Mouse (Mus musculus): Measurements from ENCODE around the gene Olfr1247.
"Not testable (repeated sequence)": the region's sequence is repeated elsewhere in the genome, so short reads cannot be mapped to it uniquely, and the experiment has no call there.

Olfr1247 gene

GRCm38 (mm10) chr2:89614030-89614429, at the start of gene Olfr1247:
Gene Olfr1247, minus strand, starts transcription at chr2:89614130.
- no peak for DNase-seq (ENCODE audit: low read depth)

DNA sequence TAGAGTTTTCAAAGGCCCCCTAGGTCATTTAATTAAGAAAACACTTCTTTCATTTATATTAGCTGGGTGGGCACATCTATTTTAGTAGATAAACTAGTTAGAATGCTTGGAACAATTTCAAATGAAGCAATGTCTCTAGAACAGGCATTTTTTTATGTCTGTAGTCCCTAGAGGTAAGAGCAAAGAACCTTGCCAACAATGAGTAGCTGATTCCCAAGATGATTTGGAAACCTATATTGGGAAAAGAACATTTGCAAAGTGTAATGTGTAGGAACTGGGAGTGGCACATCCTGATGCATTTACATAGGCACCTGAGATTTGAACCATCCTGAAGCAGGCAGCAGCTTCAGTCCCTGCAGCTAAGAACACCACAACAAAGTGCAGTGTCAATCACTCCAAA, 47.4 kb upstream of the Olfr1247 start, which contains the start of gene Olfr1250:
Olfr1250 (minus strand) TSS at position 101 of the 400 bp plus-strand sequence.
- DNase-seq (ENCODE audit: low read depth), result no peak

DNA sequence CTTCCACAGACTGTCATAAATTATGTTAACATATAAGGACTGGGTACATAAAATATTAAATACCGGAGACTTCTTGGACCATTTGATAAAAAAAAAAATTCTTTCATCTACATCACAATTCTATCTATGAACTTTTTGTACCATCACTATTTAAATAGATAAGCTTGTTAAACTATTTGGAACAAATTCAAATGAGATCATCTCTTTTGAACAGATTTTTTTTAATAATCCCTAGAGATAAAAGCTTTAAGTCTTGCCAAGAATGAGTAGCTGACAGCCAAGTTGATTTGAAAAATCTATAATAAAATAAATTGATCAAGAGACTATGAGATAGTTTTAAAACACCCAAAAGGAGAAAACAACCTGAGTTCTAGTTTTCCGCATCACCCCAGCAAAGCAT, 21.0 kb upstream of the Olfr1247 start, which contains the start of gene Olfr1249:
Olfr1249 (minus strand) TSS at position 101 of the 400 bp plus-strand sequence.
- DNase-seq (ENCODE audit: low read depth), result no peak

DNA sequence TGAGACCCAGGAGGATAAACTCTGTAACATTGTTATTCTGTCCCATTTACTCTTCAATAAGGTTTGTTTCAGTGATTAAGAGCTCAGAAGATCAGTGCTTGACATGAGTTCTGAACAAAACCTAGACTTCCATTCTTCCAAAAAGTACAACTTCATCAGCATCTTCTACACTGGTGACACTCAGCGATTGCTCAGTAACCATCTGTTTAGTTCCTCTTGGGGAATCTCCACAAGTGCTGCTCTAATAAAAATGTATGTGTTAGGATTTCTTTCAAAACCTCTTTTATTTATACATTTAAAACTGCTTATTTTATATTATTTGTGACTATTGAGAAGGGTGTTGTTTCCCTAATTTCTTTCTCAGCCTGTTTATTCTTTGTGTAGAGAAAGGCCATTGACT, 4.2 kb upstream of the Olfr1247 start, which contains the start of gene Olfr1248:
Olfr1248 (minus strand) TSS at position 101 of the 400 bp plus-strand sequence.
- DNase-seq (ENCODE audit: low read depth), result not testable (repeated sequence)

DNA sequence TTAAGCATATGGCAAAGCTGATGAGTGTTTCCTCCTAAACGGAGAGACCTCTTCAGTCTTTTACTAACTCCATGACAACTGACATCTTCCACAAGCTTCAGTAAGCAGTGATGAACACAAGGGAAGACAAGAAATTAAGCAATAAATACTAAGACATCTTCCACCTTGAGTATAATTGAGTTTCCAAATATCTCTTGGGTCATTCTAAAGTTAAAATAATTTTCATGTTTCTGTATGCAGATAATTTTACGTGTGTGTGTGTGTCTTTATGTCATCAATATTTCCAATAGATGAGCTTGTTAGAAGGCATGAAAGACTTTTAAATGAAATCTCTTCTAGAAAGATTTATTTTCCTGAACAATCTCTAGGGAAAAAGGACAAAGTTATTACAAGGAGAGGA, 20.9 kb downstream of the Olfr1247 start, which contains the start of gene Olfr1246:
Olfr1246 (minus strand) TSS at position 101 of the 400 bp plus-strand sequence.
- no peak for DNase-seq (ENCODE audit: low read depth)

DNA sequence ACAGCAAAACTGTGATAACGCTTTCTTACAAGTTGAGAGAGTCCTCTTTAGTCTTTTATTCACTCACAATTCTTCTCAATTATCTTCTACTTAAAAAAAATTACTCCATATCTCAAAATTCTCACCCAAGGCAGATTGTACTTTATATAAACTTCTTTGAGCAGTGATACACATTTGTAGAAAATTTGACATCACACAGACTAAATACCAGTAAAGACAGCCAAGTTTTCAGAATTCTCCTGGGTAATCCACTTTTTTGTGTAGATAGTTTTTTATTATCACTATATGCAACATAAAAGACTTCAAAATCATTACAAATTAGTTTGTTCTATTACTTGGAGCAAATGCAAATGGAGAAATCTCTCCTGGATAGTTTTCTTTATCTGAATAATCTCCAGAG, 35.6 kb downstream of the Olfr1247 start, which contains the start of gene Olfr1245:
Olfr1245 (minus strand) TSS at position 101 of the 400 bp plus-strand sequence.
- DNase-seq (ENCODE audit: low read depth), result no peak

GRCm38 (mm10) chr2:89562706-89563105, 51.2 kb downstream of the Olfr1247 start:
- DNase-seq (ENCODE audit: low read depth), result not testable (repeated sequence)
